Mouse (Mus musculus) thymus, postnatal 10 days (tissue): ENCODE measurements around the gene Qars.

Experiments
- DNase-seq, 2 experiments: peaks; one replicate each; pipeline ENCODE4 v3.0.0; 2021; ENCODE audit warnings: low spot score in 2 of 2

The Qars gene

DNA sequence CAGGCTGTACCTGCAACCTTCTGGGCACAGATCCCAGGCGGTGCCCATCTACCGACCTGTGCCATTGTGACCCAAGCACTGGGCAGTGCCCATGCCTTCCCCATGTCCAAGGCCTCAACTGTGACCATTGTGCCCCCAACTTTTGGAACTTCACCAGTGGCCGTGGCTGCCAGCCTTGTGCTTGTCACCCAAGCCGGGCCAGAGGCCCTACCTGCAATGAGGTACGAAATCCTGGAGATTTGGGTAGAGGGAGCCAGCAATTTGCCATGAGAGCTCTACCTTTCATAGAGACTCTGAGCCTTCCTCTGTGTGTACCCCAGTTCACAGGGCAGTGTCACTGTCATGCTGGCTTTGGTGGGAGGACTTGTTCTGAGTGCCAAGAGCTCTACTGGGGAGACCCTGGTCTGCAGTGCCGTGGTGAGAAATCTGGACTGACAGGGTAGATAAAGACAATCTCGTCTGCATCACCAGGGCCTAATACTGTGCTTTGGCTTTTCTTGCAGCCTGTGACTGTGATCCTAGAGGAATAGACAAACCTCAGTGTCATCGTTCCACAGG is 20.5 kb upstream of the Qars start:
- no peak for DNase-seq

GRCm38 (mm10) chr9:108488403-108488802 is 19.1 kb upstream of the Qars start:
- DNase-seq, result no peak

DNA sequence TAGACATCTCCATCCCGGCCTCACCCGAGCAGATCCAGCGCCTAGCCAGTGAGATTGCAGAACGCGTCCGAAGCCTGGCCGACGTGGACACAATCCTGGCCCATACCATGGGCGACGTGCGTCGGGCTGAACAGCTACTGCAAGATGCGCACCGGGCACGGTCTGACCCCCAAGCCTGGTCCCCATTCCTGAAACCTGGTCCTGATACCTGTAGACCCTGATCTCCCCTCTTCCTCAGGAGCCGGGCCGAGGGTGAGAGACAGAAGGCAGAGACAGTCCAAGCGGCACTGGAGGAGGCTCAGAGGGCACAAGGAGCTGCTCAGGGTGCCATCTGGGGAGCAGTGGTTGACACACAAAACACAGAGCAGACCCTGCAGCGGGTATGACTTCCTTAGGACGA is 18.3 kb upstream of the Qars start:
- DNase-seq, result no peak

DNA sequence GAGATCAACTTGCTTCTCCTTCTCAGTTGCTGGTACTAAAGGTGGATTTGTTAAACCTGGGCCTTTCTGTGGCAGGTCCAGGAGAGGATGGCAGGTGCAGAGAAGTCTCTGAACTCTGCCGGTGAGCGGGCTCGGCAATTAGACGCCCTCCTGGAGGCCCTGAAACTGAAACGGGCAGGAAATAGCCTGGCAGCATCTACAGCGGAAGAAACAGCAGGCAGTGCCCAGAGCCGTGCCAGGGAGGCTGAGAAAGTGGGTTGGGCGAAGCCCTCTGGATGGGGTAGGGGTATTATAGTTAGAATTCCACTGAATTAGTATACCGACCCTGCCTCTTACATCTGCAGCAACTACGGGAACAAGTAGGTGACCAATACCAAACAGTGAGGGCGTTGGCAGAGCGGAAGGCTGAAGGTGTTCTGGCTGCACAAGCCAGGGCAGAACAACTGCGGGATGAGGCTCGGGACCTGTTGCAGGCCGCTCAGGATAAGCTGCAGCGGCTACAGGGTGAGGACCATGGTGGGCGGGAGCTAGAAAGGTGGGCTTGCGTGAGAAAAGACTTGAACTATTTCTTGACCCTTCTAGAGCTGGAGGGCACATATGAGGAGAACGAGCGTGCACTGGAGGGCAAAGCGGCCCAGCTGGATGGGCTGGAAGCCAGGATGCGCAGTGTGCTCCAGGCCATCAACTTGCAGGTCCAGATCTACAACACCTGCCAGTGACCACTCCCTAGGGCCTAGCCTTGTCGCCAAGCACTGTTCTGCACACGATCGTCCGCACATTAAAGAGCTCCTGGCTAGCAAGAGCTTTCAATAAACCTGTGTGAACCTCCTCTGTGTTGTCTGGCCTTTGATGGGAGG is 17.6 kb upstream of the Qars start:
- DNase-seq, result peak; percentile 16 to 26

DNA sequence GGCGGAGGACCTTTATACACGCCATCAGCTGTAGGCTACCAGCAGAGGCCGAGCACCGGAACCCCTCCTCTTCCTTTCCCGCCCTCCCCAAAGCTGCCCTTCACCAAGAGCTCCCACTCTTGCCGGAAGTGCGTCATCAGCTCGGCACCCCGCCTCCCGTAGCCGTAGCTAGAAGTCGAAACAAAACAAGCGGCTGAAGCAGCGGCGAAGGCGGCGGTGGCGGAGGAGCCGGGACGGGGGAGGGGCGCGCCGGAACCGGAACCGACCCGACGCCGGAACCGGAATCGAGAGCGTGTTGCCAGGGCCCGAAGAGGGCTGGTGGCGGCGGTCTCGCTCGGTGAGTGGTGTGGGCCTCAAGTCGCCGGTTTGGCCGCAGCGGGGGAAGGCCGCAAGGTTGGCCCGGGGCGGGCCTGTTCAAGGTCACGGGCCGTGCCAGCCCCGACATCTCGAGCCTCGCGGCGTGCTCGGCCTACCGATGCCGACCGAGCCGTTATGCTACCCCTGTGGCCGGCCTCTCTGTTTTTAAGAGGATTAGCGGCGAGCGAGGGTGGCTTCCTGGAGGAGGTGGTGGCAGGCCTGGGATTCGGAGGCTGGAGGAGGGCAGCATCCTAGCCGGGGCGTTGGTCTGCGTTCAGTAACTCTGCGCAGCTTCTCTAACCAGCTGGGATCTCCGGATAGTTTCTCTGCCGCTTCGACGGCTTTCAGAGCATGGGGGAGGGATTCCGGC is 16.8 kb upstream of the Qars start, which contains the start of gene Usp19:
Gene Usp19 (plus strand): TSS at position 44 of the 727 bp plus-strand sequence.
- peak; percentile 92 for DNase-seq

DNA sequence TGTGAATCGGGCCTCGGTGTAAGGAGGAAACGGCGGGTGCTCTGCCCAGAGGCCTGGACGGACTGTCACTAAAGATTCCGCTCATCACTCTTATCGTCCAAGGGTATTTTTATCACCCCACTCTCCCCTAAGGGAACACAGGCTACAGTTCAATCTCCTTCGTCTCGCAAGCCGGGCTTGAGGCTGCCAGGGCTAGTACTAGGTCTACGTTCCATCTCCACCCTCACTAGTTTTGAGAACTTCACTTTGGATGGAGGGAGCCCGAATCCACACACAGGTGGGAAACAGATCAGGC is 16.3 kb upstream of the Qars start:
- DNase-seq, result no peak

GRCm38 (mm10) chr9:108492043-108492750 is 15.3 kb upstream of the Qars start:
- DNase-seq, result no peak

- DNase-seq, result no peak
Observed at GRCm38 (mm10) chr9:108493246-108493645, 14.3 kb upstream of the Qars start.

GRCm38 (mm10) chr9:108494146-108494825 is 13.2 kb upstream of the Qars start:
- no peak for DNase-seq

DNA sequence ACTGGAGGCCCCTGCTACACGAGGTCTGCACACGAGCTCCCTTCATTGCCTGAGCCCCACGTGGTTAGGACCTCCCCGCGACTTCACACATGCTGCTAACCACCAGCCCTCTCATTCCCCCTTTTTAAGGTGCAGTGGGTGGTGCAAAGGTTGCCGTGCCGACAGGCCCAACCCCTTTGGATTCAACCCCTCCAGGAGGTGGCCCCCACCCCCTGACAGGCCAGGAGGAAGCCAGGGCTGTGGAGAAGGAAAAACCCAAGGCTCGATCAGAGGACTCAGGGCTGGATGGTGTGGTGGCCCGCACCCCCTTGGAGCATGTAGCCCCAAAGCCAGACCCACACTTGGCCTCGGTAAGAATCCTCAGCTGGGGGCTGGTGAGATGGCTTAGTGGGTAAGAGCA is 12.6 kb upstream of the Qars start:
- DNase-seq, result no peak

- no peak for DNase-seq
Observed at GRCm38 (mm10) chr9:108499231-108499630, 8.3 kb upstream of the Qars start.

DNA sequence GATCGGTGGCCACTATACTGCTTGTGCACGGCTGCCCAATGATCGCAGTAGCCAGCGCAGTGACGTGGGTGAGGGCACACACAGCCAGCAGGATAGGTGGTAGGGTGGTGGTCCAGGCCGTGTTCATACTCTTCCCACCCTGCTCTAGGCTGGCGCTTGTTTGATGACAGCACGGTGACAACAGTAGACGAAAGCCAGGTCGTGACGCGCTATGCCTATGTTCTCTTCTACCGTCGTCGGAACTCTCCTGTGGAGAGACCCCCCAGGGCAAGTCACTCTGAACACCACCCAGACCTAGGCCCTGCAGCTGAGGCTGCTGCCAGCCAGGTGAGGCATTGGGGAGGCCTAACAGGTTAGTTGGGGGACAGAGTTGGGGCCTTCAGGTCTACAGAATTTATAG is 7.6 kb upstream of the Qars start:
- DNase-seq, result no peak

DNA sequence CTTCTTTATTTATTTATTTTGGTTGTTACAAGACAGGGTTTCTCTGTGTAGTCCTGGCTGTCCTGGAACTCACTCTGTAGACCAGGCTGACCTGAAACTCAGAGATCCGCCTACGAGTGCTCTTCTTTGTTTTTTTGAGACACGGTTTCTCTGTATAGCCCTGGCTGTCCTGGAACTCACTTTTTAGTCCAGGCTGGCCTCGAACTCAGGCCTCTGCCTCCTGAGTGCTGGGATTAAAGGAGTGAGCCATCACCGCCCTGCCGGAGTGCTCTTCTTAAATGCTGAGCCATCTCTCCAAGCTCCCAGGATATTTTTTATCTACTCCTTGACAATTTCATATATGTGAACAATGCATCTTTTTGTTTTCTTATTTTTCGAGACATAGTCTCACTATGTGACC is 605 bp upstream of the Qars start:
- no peak for DNase-seq

DNA sequence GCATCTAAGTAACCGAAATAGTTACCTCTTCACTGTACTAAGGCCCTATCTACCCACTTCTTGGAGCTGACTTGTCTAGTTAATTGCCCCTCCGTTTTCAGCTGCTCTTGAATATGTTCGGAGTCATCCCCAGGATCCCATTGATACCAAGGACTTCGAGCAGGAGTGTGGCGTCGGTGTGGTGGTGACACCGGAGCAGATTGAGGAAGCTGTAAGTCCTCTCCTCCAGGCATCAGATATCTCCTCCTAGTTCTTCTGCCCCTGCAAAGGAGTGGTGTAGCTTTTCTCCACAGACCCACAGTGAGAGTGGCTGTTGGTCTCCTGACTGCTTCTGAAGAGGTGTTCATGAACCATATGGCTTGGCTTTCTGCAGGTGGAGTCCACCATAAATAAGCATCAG is 1.3 kb downstream of the Qars start:
- DNase-seq, result no peak

DNA sequence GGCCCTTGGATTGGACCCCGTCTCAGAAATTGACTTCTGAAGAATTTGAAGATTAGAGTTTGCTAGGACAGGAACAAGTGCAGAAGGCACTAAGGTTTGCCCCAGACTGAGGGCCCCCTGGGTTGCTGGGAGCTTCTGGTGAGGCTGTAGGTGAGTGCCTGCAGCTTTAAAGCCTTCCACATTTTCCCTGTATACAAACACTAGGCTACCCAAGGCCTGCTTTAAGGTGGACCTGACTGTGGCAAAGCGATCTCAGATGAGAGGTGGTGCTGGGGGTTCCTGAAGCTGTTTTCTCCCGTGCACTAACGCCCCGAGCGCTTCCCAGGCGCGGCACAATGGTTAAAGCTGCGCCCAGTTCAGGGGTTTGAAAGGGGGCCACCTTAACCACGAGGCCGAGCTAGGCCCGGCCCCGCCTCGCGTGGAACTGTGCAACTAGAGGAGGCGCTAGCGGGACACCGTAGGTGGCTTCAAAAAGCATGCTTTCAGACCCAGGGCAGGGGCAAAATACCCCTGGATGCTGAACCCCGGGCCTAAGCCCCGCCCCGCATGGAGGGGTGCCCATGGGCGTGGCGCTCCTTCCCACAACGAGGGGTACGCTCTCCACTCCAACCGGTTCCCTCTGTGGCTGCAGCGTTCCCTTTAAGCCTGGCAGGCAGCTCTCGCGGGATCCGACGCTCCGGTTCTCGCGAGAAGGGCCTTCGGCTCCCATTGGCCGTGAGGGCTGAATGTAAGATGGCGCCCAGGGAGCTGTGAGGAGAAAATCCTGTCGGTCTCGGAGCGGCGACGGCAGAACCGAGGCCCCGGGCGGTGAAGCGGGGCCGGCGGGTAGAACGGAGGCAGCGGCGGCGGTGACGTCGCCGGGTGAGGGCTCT is 9.1 kb downstream of the Qars start, which contains the start of gene Qrich1:
Gene Qrich1 (plus strand): TSS at position 427 of the 872 bp plus-strand sequence.
- peak; percentile 95 to 97 for DNase-seq

GRCm38 (mm10) chr9:108517253-108517930 is 9.9 kb downstream of the Qars start:
- peak; percentile 78 to 85 for DNase-seq

GRCm38 (mm10) chr9:108517931-108518332 is 10.4 kb downstream of the Qars start:
- no peak for DNase-seq

DNA sequence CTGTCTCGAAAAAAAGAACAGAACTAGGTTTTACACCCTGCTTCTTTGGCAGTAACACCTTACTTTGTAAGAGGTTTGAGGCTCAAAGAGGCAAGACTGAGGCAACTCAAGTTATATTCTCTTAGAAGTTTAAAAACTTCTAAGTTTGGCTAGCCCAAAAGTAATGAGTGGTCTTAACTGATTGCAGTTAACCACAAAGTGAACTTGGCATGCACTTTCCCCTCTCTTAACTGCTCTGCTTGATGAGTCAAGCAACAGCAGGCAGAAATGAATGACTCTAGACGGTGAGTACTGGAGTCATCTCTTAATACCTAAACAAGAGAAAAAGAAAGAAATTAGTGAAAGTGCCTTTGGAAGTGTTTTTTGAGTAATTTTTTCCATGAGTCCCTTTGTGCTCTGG is 14.1 kb downstream of the Qars start:
- no peak for DNase-seq

GRCm38 (mm10) chr9:108523341-108523740 is 15.8 kb downstream of the Qars start:
- DNase-seq, result no peak

- DNase-seq, result no peak
Observed at GRCm38 (mm10) chr9:108525400-108525799, 17.9 kb downstream of the Qars start.
